Mouse (Mus musculus): Measurements from ENCODE around the gene Oas1h.

DNA sequence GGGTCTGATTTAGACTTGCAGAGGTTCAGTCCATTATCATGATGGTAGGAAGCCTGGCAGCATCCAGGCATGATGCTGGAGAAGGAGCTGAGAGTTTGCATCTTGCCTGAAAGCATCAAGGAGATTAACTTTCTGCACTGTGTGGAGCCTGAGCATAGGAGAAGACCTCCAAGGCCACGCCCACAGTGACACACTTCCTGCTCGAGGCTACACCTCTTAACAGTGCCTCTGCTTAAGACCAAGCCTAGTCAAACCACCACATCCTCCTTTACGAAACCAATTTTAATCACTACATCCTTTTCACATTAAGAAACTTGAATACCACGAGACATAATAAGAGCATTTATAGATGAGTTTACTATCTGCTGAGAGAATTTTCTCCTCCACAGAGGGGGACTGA lies 30.2 kb upstream of the Oas1h start:
- TF ChIP-seq POLR2A (IDR thresholded peaks at IDR 0.05; ENCODE audit: insufficient read length, low read depth) (no peak), MAX (IDR thresholded peaks at IDR 0.05; ENCODE audit: low read depth) (no peak)
